Mouse (Mus musculus) cerebellum, postnatal 25 days (tissue): ENCODE data around the gene Mtrex.

ENCODE experiments used
- DNase-seq, 2 experiments: peaks; one replicate each; pipeline ENCODE4 v3.0.0; 2021; ENCODE audit warnings: mixed read lengths in 2 of 2

Gene Mtrex

DNA sequence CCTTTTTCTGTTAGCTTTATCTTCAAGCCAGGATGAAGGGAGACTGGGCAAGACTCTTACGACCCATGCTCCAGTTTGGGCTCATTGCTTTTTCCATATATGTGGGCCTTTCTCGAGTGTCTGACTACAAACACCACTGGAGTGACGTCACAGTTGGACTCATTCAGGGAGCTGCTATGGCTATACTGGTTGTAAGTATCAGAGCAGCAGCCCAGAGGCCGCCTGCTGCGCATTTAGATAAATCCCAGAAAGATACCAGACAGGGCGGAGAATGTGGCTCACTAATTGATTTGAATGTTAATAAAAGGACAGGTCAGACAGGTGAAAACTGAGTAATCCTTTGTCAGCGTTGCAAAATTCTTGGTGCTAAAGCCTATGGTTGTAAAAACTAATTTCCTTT lies 60.4 kb downstream of the Mtrex start:
- DNase-seq = no peak

DNA sequence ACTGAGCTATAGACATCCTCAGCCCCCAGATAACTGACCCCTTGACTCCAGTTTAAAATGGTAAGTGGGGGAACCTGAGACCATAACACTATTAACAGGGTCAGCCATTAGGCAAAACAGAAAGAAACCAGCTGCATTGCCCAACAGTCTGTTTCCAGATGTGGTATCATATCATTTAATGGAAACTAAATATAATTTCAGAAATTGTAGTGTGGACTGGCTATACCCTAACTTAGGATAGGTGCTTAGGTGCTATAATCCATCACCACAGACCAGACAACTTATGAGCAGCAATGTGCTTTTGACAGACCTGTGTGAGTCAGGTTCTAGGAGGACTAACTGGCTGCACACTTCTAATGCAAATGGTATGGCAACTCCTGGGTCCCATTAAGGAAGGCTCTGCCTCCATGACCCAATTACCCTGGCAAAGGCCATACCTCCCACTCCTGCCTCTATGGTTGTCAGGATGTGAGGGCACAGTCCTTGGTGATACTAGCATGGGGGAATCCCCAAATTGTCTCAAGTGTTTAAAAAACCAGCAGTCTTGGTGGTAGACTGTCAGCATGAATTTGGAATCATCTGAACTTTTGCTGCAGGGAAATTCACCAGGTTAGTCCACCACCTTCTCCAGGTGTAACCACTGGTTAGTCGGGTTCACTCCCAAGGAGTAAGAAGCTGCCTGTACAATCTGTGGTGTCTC lies 64.1 kb downstream of the Mtrex start:
- no peak for DNase-seq

GRCm38 (mm10) chr13:112862342-112862741 lies 64.9 kb downstream of the Mtrex start:
- no peak for DNase-seq

DNA sequence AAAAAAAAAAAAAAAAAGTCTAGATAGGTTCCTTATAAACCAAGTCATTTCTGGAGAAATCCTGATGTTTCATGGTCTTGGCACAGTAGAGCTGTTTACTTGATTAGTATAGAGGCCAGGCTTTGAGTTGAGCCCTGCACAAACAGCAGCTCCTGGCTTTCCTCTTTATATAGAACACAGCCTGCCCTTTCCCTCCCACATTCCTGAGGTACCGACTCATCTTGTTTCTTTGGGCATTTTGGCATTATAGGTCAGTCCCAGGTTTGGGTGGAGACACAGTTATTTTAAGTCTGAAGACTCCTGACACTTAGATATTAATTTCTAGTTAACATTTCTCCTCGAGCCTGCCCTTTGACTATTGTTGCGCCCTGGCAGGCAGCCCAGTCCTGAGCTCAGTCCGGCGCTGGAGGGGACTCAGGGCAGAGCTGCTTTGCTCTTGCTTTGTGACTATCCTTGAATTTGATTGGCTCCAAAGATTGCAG lies 65.3 kb downstream of the Mtrex start:
- DNase-seq = peak in 1 of 2 experiments; percentile 31

DNA sequence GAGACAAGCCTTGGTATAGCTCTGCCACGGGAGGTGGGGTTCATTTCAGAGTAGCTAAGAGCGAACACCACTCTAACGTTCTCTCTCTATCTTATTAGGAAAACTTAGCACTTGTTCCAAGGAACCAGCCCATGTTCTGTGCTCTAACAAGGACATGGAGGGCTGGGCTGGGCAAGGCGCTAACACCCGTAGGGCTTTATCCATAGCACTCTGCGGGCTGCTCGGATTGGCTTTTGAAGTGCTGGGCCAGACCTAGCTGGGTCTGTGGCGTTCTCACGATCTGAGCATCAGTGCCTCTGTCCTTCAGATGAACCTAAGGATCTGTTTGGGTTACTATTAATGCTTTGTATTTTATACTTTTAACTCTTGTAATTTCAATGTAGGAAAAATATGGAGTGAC lies 66.3 kb downstream of the Mtrex start:
- no peak for DNase-seq

GRCm38 (mm10) chr13:112860370-112860769 lies 66.8 kb downstream of the Mtrex start:
- DNase-seq = no peak

DNA sequence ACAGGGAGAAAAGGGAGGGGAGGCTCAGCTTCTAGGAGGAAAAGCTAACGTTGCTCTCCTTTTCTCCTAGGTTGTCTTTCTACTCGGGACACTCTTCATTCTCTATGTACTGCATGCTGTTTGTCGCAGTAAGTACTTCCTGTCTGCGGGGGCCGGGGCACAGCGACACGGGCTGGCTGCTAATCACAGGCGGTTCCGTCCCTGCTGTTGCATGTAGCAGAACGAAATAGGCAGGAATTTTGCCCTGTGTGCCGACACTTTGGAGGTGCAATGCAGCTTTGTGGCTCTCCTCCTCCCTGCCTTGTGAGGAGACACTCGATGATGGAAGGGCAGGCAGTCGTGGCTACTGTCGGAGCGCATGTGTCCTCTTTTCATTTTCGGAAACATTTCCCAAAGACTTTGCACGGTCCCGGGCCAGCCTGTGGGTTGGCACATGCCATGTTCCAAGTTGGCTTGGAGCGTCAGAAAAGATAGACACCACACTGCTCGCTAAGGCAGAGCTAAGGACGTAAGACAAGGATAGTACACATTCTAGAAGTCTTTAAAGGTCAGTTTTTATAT lies 67.5 kb downstream of the Mtrex start:
- DNase-seq = no peak

DNA sequence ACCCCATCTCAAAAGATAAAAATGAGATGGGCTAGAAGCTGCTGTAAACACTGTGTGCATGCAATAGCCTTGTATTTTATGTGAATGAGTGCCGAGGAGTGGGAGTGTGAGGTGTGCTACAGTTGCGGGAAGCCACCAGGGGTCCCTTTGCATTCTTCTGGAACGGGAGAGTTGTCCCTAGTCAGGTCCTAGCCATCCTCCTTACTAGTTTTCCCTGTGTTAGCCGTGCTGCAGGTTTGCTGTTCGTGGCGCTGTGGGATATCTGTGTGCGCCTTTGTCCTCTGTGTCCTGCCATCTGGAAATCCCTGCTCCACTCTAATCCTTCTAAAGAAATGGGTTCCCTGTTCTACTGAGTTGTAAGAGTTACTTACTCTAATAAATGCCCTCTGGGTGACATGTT lies 69.3 kb downstream of the Mtrex start:
- no peak for DNase-seq

- DNase-seq = no peak
These were observed 72.8 kb downstream of the Mtrex start for GRCm38 (mm10) chr13:112854402-112854801.

- no peak for DNase-seq
These were observed 73.4 kb downstream of the Mtrex start for GRCm38 (mm10) chr13:112853710-112854316.

GRCm38 (mm10) chr13:112845931-112846330 lies 81.3 kb downstream of the Mtrex start:
- no peak for DNase-seq

GRCm38 (mm10) chr13:112840241-112841087 lies 86.7 kb downstream of the Mtrex start:
- DNase-seq = no peak

GRCm38 (mm10) chr13:112838562-112839232 lies 88.5 kb downstream of the Mtrex start:
- DNase-seq = no peak

DNA sequence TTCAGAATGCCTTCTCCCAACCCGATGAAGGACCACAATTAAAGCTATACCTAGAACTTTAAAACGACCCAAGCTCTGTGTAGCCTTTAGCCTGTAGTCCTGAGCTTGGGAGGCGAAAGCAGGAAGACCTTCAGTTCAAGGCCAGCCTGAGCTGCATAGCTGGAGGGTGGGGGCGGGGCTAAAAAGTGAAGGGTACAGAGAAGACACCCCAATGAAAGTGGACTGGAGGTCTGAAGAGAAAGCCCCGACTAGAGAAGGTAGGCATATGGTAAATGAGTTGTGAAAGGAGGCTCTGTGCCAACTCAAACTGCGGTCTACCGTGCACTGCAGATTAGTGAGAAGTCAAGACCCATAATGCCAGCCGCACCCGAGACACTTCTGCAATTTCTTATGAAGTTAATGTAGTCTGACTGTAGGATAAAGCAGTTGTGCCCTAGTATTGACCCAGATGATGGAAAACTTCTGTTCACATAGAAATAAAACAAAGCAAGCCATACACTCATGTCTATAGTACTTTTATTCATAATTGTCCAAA lies 89.5 kb downstream of the Mtrex start:
- DNase-seq = no peak

- peak in 1 of 2 experiments; percentile 21 for DNase-seq
These were observed 90.2 kb downstream of the Mtrex start for GRCm38 (mm10) chr13:112836951-112837350.

DNA sequence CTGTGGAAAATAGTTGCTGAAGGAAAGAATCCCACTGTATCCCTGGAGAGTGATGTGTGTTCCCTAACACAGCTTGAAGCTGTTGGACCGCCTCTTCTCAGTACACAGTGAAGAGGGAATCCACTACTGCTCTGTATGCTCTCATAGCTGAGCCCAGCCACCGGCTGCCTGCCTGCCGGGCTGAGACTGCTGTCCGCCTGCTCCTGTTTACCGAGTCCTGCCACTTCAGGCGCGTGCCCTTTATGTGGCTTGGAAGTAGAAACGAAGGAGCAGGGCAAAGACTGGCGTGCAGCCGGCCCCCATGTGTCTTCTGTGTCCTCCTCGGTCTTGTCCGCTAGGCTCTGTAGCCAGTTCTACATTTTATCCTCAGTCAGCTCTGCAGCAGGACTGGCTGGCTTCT lies 92.1 kb downstream of the Mtrex start:
- peak; percentile 56 to 64 for DNase-seq

DNA sequence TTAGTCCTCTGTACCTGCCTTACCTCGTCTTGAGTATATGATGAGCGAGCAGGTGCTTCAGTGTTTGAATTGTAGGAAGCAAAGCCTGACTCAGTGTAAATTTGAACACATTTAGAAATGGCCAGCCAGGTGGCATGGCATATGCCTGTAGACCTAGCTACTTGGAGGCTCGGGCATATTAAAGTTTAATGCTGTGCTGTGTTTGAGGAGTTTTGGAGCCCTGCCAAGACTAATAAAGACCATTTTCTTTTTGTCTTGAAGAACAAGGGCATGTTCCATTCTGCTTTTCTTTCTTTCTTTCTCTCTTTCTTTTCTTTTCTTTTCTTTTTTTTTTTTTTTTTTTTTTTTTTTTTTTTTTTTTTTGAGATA lies 93.3 kb downstream of the Mtrex start:
- peak in 1 of 2 experiments; percentile 38 for DNase-seq

- peak; percentile 34 to 35 for DNase-seq
These were observed 93.8 kb downstream of the Mtrex start for GRCm38 (mm10) chr13:112833253-112833894.

GRCm38 (mm10) chr13:112832589-112832988 lies 94.6 kb downstream of the Mtrex start:
- DNase-seq = no peak

- DNase-seq = no peak
These were observed 97.6 kb downstream of the Mtrex start for GRCm38 (mm10) chr13:112829619-112830018.

- DNase-seq = no peak
These were observed 101.7 kb downstream of the Mtrex start for GRCm38 (mm10) chr13:112825479-112825878.
